Mouse (Mus musculus) heart, adult 18-20 months (tissue): ENCODE measurements around the gene Lgi1. TPM values are rescaled to one million over a fixed set of nuclear protein-coding genes. Genes with fewer than 3 reads are reported as not detected.

Experiments
- DNase-seq, 2 experiments: peaks; one replicate each; pipeline ENCODE4 v3.0.0; 2021 to 2022; ENCODE audit warnings: mixed read lengths in 1 of 2
- long read RNA-seq, 2 experiments: library from polyadenylated mRNA; stranded (forward); transcript quantifications; one replicate each; pipeline ENCODE4 v2.0.0; 2021
- total RNA-seq, 2 experiments: library from RNA; stranded (reverse); gene quantifications; 2 replicates each; pipeline ENCODE4 v1.2.3; 2021

The Lgi1 gene
- total RNA-seq = 1 to 10 TPM; 3.3 to 5.3 TPM
- long read RNA-seq, experiment 1, full-length matches to known transcripts = 7 of 12 reads
- long read RNA-seq, experiment 1, partial matches to known transcripts = 1 of 12 reads
- long read RNA-seq, experiment 1, other reads (novel, unspliced or antisense) = 4 of 12 reads
- long read RNA-seq, experiment 2, partial matches to known transcripts = 0 of 3 reads
- long read RNA-seq, experiment 2, other reads (novel, unspliced or antisense) = 3 of 3 reads

DNA sequence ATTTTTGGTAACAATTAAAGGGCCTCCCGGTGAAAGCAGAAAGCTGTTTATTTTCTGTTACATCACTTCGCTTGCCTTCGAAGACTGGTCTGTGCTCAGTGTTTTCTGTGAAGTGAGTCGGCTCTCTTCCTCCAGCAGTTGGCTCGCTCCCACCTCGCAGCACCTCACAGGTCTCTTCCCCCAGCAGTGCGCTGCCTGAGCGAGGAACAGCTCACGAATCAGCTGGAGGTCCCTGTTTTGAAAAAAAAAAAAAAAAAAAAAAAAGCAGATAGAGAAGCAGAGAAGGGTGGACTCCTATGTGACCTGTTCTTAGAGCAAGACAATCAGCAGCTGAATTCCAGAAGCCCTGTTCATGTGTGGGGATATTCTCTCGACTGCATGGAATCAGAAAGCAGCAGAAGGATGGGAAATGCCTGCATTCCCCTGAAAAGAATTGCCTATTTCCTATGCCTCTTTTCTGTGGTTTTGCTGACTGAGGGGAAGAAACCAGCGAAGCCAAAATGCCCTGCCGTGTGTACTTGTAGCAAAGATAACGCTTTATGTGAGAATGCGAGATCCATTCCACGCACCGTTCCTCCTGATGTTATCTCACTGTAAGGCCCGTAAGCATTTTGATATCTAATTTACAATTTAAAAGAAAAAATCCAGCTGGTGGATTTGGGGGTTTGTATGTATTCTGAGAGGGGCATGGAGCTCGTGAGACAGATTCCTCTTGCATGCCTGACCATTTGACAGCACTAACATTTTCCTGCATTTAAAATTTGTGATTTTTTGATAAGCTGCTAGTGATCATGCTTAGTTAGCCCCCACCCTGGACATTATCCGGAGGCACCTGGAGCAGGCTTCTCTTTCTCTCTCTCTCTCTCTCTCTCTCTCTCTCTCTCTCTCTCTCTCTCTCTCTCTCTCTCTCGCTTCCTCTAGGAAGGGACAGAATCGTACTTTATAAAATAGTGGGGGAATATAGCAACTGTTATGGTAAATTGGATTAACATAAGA, at the start of gene Lgi1:
Gene Lgi1, plus strand, starts transcription at position 32 of the 996 bp plus-strand sequence.
- peak in 1 of 2 experiments; percentile 21 for DNase-seq

DNA sequence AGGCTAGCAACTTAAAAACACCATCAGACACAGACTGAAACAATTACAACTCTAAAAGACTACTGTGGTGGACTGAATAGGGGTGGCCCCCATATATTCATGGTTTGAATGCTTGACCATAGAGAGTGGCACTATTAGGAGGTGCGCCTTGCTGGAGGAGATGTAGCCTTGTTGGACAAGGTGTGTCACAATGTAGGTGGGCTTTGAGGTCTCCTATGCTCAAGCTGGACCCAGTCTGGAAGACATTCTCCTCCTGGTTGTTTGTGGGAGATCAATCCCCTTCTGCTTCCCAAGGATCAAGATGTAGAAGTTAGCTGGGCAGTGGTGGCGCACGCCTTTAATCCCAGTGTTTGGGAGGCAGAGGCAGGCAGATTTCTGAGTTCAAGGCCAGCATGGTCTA, 46.6 kb upstream of the Lgi1 start:
- no peak for DNase-seq

DNA sequence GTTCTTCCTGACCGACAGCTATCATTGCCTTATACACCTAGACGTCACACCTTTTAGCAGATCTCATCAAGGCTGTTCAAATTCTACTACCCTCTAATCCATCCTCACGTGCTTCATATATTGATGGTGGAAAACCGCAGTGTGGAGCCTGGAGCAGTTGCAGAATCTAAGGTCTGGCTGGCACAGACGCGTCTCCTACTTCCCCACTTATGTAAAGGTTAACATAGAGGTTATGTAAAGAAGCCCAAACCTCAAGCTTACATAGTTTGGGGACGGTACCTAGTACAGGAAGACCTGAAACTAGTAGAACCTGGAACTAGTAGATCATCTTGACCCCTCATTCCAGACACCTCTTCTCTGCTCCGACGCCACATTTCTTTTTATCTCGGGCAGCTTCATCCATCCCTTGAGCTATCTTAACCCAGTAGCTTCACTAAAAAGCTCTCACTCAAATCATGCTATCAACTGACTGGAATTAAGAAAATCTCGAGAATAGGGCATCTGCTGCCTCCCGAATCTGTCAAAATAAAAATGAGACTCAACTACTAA, 40.9 kb upstream of the Lgi1 start:
- peak in 1 of 2 experiments; percentile 3 for DNase-seq

DNA sequence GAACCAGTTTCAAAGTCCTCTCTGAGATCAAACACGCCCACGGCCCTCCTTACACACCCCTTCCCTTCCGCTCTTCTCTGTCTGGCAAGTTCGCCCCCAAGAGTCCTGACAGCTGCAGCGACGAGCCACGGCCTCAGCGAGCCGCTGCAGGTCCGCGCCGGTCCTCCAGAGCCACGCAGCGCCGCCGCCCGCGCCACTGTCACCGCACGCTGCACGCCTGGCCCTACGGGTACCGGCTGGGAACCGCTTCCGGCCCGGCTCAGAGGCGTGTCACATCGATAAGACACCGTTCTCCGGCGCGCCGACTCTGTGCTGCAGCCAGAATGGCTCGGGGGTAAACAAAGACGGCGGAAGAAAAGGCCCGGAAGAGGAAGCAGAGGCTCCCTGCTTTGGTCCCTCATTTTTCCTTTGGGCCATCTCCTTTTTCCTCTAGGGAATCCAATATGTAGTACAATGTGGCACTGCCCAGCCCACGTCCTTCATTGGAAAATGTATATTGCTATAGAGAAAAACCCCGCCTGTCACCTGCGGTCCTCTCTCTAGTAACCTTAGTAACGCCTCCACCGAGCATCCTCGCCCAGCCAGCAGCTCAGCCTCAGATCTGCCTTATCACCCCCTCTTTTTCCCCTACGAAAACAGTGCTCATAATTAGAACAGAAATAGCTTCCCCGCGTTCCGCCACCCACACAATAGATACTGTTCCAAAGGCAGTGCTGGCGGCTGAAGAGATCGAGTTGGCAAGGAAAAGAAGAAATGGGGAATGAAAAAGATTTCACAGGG, 40.2 kb upstream of the Lgi1 start, which contains the start of gene Fra10ac1:
Gene Fra10ac1, minus strand, starts transcription at position 252 of the 780 bp plus-strand sequence.
- peak; percentile 90 to 94 for DNase-seq

DNA sequence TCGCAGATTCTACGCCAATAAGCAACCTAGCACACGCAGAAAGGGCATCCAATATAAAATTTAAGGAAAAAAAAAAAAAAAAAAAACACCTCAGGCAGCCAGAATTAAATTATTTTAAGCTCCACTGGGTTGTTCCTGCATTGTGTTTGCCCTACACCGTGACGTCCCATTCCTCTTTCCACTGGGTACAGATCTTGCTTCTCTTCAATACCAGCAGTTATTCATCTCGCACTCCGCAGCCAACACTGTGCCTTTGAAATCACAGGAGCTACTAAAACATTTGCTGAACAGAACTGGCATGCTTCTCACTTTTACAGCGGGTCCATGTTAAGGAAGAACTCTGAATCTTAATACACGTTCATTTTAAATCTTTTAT, 39.7 kb upstream of the Lgi1 start:
- peak in 1 of 2 experiments; percentile 20 for DNase-seq

DNA sequence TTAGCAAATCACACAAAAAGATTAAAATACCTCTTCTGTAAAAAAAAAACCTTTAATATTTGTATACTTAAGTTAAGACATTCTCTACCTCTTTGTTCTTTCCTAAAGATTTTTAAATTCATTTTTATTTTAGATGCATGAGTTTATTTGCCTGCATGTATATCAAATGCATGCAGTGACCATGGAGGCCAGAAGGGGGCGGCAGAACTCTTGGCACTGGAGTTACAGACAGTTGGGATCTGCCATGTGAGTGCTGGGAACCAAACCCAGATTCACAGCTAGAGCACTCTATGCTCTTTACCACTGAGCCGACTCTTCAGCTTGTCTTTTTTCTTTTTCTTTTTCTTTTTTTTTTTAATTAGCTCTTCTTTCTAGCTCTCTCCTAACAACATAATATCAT, 35.6 kb upstream of the Lgi1 start:
- no peak for DNase-seq

DNA sequence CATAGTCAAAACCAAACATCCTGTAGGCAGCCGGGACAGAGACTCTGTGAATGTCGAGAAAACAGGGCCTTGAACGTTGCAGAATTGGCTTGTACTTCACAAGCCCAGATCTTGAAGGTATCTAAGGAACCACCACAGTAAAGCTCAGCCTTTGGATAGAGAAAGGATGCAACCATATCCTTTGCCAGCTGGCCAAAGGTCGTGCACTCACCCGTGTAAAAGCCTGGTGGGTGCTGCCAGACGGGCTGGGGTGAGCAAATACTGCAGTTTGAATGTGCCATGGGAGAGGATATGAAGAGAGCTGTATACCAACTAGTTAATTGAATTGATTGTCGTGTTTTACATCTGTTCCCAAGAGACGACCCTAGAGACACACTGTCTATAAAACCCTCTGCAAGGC, 32.2 kb upstream of the Lgi1 start:
- no peak for DNase-seq

DNA sequence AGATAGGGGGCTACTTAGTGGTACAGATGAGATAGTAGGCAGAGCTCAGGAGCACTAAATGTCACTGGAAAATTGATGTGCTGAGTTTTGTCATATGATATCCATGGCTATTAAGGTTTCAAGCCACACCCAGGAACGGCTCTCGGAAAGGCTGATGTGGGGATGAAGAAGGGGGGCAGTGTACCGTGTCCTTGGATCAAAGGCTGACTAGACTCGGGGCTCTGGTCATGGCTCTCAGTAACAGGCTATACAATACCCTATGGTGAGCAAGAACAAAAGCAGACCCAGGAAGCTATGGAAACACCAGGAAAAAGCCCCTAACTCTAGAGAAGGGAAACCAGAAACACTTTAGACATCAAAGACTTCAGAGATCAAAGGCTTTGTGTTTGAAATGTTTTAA, 31.8 kb upstream of the Lgi1 start:
- DNase-seq = no peak

DNA sequence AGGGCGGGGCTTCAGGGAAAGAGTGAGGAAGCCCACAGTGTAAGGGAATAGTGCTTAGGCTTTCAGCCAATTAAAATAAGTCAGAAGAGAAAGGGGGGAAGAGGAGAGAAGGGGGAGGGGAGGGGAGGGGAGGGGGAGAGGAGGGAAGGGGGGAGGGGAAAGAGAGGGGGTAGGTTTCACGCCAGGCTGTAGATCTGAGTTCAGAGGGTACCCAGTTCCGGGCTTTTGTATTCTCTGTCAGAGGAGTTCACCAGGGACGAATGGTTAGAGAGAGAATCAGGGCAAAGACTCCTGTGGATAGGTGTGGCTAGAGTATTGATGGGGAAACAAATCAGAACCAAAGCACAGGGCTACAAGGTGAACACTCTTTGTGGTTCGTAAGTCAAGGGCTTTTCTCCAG, 27.8 kb upstream of the Lgi1 start:
- no peak for DNase-seq

DNA sequence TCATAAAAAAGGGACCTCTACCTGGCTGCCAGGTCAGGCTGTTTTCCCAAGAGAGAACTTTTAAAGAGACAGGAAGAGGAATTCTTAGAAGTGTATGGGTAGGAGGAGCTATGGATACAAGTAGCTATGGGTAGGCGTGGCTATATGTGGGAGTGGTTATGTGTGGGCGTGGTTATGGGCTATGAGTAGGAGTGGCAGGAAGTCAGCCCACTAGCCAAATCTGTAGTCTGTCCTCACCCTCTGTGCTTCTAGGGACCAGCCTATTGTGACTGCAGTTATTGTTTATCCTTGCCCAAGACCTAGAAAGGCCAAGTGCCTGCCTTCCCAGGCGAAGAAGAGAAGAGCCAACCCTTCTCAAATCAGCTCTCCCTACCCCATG, 26.5 kb upstream of the Lgi1 start:
- DNase-seq = no peak

DNA sequence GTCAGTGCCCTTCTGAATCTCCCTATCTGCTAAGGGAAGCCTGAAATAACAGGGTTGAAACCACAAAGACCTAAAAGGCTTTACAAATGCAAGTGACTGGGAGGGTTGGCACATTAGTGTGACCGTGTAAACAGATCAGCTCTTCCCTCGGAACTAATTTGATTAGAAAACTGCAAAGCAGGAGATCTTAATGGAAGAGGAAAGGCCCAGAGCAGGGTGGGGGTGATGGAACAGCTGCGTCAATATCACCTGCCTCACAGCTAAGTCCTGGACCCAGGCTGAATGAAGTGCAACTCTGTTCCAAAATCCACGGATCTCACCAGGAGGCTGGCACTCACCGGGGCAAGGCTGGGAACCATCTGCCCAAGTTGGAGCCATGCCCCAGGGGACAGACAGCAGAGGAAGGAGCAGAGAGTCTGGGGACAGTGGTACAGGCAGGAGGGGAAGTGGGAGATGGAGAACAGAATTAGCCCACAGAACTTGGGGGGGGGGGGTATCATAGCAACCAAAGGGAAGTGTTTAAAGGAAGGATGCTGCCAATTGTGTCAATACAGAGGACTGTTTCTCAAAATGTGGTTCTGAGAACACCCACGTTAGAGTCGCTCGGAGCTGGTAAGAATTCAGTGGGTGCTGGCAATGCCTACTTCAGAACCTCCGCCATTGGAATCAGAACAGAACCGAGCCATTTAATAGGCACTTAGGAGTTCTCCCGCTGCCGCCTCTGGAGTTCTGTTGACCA, 26.0 kb upstream of the Lgi1 start:
- no peak for DNase-seq

DNA sequence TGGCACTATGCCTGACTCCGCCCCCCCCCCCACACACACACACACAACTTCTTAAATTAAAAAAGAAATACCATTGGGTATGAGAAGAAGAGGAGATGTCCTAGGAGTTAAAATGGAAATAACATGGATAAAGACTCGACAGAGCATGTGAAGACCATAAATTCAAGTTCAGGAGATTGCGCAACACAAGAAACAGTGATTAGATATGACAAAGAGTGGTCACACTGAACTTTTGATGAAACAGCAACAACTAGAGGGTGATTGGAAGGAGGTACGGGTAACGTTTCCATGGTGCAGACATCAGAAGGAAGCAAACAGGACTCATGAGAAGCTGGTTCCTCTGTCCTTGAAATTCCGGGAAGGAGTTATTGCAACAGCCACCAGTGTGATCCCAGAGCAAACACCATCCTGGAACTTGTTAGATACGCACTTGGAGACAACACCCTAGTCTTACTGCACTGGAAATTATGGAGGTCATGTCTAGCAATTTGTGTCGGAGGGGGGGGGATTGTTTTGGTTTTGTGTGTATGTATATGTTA, 22.0 kb upstream of the Lgi1 start:
- no peak for DNase-seq

DNA sequence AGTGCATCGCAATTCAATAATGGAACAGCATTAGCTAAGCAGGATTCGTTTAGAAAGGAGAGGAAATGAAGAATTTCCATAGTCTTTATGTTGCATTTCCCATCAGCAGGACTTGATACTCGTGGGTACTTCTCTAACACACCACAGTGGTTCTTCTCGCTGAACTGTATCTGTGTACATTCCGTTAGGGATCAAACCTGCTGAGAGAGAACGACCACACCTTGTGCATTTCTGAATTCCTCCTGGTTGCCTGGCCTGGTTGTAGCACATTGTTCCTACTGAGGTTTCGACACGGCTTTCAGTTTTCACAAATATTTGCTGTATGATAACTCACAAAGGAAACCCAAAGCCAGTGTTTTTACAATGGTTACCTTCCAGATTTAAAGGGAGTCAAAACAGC, 19.6 kb upstream of the Lgi1 start:
- no peak for DNase-seq

DNA sequence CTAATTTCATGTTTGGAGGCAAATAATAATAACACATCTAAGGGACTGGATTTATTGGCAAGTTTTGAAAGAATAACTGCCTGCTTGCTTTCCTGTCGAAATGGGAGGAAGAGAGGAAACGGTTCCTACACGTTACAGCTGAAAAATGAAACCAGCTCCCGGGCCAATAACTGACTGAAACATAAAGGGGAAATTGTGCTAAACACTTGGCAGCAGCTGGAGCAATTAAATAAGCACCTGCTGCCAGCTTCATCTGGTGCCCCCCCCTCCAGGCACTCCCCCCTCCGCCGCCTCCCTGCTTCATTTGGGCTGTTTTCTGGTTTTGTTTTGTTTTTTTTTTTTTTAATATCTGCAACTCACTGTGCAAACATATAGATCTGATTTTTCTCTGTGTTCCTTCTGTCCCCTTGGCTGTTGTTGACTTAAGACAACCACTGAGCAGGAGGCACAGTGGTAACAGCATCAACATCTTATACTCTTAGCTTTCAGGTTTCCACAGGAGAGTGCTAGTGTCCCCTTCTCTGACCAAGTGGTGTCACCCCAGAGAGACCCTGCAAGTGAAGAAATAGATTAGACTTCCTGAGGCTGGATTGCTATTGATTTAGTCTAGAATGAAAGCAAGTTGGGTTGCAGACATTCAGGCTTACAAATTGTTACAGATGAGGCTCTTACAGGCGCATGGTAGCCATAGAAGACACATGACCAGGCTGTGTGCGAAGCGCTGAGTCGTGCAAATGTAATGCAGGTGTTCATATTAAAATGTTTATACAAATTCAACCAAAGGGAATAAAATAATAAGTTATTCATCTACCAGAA, 18.8 kb upstream of the Lgi1 start:
- no peak for DNase-seq

DNA sequence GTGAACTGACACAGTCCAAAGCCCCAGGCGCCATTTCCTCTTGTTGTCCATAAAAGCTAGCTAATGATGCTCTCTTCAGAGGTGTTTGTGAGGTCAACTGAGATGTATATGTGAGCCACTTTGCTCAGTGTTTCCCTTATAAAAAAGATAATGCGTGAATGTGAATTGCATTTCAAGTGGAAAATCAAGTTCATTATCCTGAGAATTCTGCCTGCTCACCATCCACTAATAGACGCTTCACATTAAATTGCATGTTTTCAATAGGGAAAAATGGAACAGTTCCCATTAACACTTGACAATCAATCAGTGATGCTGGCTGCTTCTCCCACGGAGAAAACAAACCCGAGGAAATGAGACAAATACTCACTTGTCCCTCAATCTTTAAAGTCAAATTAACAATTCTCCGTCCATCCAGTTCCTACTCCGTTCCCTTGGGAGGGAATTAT, 18.1 kb upstream of the Lgi1 start:
- no peak for DNase-seq

DNA sequence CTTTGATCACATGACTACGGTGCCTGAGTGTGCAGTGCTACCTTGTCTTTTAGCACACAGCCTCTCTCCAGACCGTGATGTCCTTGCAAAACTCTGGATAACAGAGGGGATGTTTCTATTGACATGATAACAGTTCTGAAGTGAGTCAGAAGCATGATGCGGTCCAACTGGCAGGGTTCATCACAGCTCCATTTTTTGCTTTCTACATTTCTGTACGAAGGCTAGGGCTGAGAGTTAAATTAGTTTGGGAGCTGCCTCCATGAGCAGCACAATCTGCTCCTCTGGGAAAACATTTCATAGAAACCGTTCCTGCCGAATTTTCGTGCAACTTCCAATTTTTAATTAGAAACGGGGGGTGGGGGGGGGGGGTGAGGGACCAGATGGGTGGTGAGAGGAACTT, 14.7 kb upstream of the Lgi1 start:
- DNase-seq = no peak

DNA sequence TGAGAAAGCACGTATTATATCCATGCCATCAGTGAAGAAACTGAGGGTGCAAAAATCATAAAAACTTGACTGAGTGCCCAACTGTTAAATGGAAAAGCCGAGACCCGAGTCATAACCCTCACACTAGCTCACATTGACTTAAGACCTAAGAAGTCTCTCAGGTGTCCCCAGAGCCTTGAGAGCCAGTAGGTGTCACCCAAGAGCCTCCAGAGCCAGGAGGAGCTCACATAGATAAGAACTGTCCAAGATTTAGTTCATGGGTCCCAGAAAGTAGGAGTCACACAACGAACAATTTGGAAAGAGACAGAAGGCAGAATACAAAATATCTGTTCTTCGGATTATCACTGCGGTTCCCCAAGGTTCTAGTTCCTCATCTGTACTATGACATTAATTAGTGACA, 10.5 kb upstream of the Lgi1 start:
- peak; percentile 29 to 61 for DNase-seq

DNA sequence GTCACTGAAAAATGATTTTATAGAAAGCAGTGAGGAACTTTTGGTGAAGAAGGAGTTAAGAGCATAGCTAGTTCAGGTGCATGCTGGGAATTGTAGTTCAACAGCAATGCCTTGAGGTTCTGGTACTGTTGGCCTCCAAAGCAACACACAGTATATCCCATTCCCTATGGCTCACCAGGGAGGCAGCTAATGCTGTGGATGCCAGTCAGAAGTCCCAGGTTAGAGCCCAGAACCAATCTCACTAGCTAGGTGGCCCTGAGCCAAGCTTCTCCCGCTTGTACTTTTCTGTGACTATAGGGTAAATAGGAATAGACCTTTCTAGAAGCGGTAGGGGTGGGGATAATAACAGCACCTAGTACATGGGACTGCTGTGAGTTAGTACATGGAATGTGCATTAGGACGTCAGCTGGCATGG, 5.7 kb upstream of the Lgi1 start:
- DNase-seq = peak in 1 of 2 experiments; percentile 18

DNA sequence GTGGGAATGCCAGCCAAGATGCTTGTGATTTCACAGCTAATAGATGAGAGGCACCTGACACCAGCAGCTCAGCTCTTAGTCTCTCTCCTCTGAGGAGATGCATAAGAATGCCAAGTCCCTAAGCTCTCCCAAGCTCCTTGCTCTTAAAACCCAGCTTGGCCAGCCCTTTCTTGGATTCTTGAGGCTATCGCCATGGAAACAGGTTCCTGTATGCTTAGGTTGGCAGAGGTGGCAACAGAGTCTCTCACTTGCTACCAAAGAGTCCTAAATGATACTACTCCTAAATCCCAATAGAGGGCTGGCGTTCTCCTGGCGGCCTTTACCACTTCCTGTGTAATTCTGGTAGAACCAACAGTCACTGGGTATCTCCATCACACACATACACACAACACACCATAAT, 4.9 kb upstream of the Lgi1 start:
- no peak for DNase-seq

DNA sequence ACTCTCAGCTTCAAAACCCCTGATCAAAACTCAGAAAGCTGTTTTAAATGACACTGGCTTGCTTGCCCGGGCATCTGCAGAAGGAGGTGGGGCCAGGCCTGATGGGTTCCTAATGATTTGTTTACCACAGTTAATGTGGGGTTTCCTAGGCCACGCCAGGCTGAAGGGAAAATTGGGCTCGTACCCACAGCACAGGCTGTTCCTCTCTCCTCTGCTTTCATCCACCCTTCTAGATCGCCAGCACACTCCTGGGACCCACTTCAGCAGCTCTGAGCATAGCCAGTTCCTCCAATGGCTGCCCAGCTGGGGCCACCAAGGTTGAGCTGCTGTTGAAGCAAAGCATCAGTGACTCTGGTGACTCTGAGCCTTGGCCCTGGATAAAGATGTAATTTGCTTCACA, 4.0 kb upstream of the Lgi1 start:
- no peak for DNase-seq
